Mouse (Mus musculus) embryo, embryonic 10.5 days (tissue): ENCODE results near the gene Ino80b.
A peak's percentile ranks its signal among the peaks of the same experiment; 100 is the strongest.

Source experiments
- DNase-seq: peaks from one replicate; pipeline ENCODE4 v3.0.0-alpha.2; 2015; ENCODE audit warnings: low spot score

The Ino80b gene

GRCm38 (mm10) chr6:83117165-83117438, 8.1 kb downstream of the Ino80b start:
- no peak for DNase-seq

GRCm38 (mm10) chr6:83116373-83117164, 8.7 kb downstream of the Ino80b start:
- DNase-seq: no peak

GRCm38 (mm10) chr6:83115682-83116372, 9.4 kb downstream of the Ino80b start:
- no peak for DNase-seq

GRCm38 (mm10) chr6:83115011-83115671, 10.1 kb downstream of the Ino80b start, which contains the start of gene Mogs:
Mogs (plus strand) TSS chr6:83115496.
- peak; percentile 95 for DNase-seq

- no peak for DNase-seq
These were observed 13.6 kb downstream of the Ino80b start for GRCm38 (mm10) chr6:83111510-83112136.

GRCm38 (mm10) chr6:83108762-83109668, 16.2 kb downstream of the Ino80b start, which contains the start of gene Mrpl53:
Mrpl53 (plus strand) TSS chr6:83109040.
- peak; percentile 86 for DNase-seq

GRCm38 (mm10) chr6:83107566-83108400, 17.4 kb downstream of the Ino80b start:
- DNase-seq: peak; percentile 88

- DNase-seq: no peak
These were observed 21.1 kb downstream of the Ino80b start for GRCm38 (mm10) chr6:83104158-83104557.

- no peak for DNase-seq
These were observed 22.0 kb downstream of the Ino80b start for GRCm38 (mm10) chr6:83103130-83103650.

- peak; percentile 74 for DNase-seq
These were observed 23.3 kb downstream of the Ino80b start for GRCm38 (mm10) chr6:83101688-83102556.

GRCm38 (mm10) chr6:83101316-83101687, 23.9 kb downstream of the Ino80b start, which contains the start of the genes Ccdc142 and Gm42688:
Ccdc142 (plus strand) TSS chr6:83101601.
Gm42688 (plus strand) TSS chr6:83101617.
- peak; percentile 94 for DNase-seq

GRCm38 (mm10) chr6:83098411-83098810, 26.8 kb downstream of the Ino80b start:
- no peak for DNase-seq

- DNase-seq: no peak
These were observed 29.3 kb downstream of the Ino80b start for GRCm38 (mm10) chr6:83095968-83096367.

GRCm38 (mm10) chr6:83092416-83093127, 32.7 kb downstream of the Ino80b start:
- DNase-seq: no peak

GRCm38 (mm10) chr6:83087926-83088260, 37.3 kb downstream of the Ino80b start:
- DNase-seq: no peak

- DNase-seq: no peak
These were observed 37.9 kb downstream of the Ino80b start for GRCm38 (mm10) chr6:83087205-83087925.

- no peak for DNase-seq
These were observed 38.9 kb downstream of the Ino80b start, which contains the start of gene Lbx2 for GRCm38 (mm10) chr6:83086121-83087035. Lbx2 (plus strand) TSS chr6:83086367.
